43 mouse cellular contexts compared by ENCODE assay signal in the genomic region with DNA sequence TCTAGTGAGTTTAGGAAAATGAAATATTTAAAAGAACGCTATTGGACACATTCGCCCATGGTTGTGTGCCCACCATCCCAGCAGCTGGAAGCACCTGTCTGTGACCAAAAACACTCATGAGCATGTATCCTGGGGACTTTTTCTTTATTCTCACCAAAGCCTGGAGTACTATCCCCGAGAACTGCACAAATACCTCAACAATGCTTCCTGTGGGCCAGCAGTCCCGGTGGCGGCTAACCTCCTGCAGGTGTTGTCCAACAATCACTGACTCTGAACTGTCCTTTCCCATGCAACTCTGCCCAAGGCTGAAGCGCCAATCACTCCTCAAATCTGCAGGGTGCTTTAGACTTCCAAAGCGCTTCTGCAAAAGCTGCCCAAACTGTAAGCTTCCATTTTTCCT. TPM values are rescaled to one million over a fixed set of nuclear protein-coding genes. Genes with fewer than 3 reads are reported as not detected.
"Had no signal": no experiment of that assay in that cellular context is flagged by ENCODE, and none has a peak within 500 bp of the region (broad histone marks: within the 10 kb centered on the region; RNA-seq: fewer than 3 reads in every experiment).

No protein-coding gene starts in this region.

- H3K27ac ChIP-seq: heart, embryonic 10.5 days; heart, embryonic 13.5 days; heart, embryonic 15.5 days; hindbrain, embryonic 10.5 days; hindbrain, embryonic 12.5 days; hindbrain, embryonic 13.5 days; hindbrain, embryonic 14.5 days; hindbrain, embryonic 15.5 days; hindbrain, postnatal 0 days; intestine, embryonic 15.5 days; kidney, embryonic 15.5 days; kidney, postnatal 0 days; layer of hippocampus, adult 2 months had no signal

- H3K36me3 ChIP-seq: heart, embryonic 10.5 days; heart, embryonic 12.5 days; heart, embryonic 13.5 days; heart, embryonic 15.5 days; hindbrain, embryonic 10.5 days; hindbrain, embryonic 12.5 days; hindbrain, embryonic 13.5 days; hindbrain, embryonic 15.5 days; intestine, embryonic 15.5 days; kidney, embryonic 15.5 days had no signal

- DNase-seq: heart, postnatal 10 days; heart, postnatal 14 days; heart, postnatal 36 days; kidney, adult 11 months; kidney, adult 18-20 months; kidney, adult 2 months; kidney, adult 8-10 months; kidney, adult 9 months; kidney, postnatal 10 days; kidney, postnatal 14 days; kidney, postnatal 25 days; kidney, postnatal 36 days; kidney, postnatal 4 days; layer of hippocampus, adult 9-11 months; layer of hippocampus, postnatal 36 days had no signal

- H3K4me1 ChIP-seq: hindbrain, embryonic 13.5 days; hindbrain, embryonic 15.5 days had no signal

- H3K9me3 ChIP-seq: heart, embryonic 10.5 days; heart, embryonic 12.5 days; heart, embryonic 13.5 days; heart, embryonic 15.5 days; hindbrain, embryonic 12.5 days; hindbrain, embryonic 13.5 days; hindbrain, embryonic 15.5 days; intestine, embryonic 15.5 days; kidney, embryonic 15.5 days had no signal

- H3K4me2 ChIP-seq: heart, embryonic 11.5 days; heart, embryonic 12.5 days; heart, embryonic 13.5 days; heart, embryonic 15.5 days; hindbrain, embryonic 12.5 days; hindbrain, embryonic 13.5 days; hindbrain, embryonic 14.5 days; hindbrain, embryonic 15.5 days; intestine, embryonic 15.5 days; kidney, embryonic 15.5 days had no signal

- H3K9ac ChIP-seq: heart, embryonic 12.5 days; heart, embryonic 13.5 days; heart, embryonic 15.5 days; hindbrain, embryonic 12.5 days; hindbrain, embryonic 13.5 days; hindbrain, embryonic 14.5 days; hindbrain, embryonic 15.5 days; intestine, embryonic 15.5 days; kidney, embryonic 15.5 days had no signal

- ATAC-seq: hindbrain, embryonic 16.5 days; inflammation-experienced regulatory T-cells, adult 6 months; intestine, embryonic 15.5 days; intestine, embryonic 16.5 days; intestine, postnatal 0 days had no signal

- H3K27me3 ChIP-seq: heart, embryonic 15.5 days; hindbrain, embryonic 12.5 days; hindbrain, embryonic 13.5 days; hindbrain, embryonic 15.5 days; intestine, embryonic 15.5 days; kidney, embryonic 15.5 days had no signal

- H3K4me3 ChIP-seq: heart, embryonic 10.5 days; heart, embryonic 12.5 days; heart, embryonic 13.5 days; heart, embryonic 15.5 days; hindbrain, embryonic 10.5 days; hindbrain, embryonic 12.5 days; hindbrain, embryonic 13.5 days; hindbrain, embryonic 15.5 days; intestine, embryonic 15.5 days; kidney, embryonic 15.5 days; layer of hippocampus, adult 2 months had no signal

RNA-seq across cellular contexts. Expression of a gene that starts 12.1 kb away (rescaled TPM):
- total RNA-seq: heart, postnatal 10 days; heart, postnatal 14 days; heart, postnatal 25 days; heart, postnatal 36 days; hematopoietic stem cell, adult 5-6 weeks; layer of hippocampus, adult 18-20 months; layer of hippocampus, adult 2 months; layer of hippocampus, adult 8-10 months; layer of hippocampus, postnatal 10 days; layer of hippocampus, postnatal 14 days; layer of hippocampus, postnatal 25 days; layer of hippocampus, postnatal 36 days had no signal
- polyA plus RNA-seq: heart, embryonic 10.5 days; heart, embryonic 14.5 days; hindbrain, embryonic 11.5 days had no signal
